Mouse (Mus musculus): ENCODE measurements at regions not wholly inside any gene's neighbourhood (a gene's known extent, or its start where the extent isn't known, plus 50 kb on each side); places are given as distances from the start of the nearest gene placed in this dataset.

DNA sequence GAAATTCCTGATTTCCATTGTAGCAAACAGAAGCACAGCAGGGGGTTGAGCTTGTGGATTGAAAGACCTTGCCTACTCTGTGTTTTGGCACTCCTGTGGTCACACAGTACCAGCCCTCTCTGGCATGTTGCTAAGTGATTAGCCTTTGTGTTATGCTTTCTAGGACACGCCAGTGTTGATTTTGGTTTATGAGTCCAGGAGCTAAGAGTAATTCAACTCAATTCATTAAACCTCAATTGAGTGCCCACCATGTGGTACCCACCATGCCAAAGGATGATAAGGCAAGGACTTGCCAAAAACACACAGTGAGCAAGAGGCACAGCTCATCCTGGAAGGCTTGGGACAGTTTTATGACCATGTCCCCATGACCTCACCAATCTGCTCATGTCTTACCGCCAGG is 221.1 kb upstream of the Sox14 start:
- intact Hi-C loops (cut with DNase I) = no loop called here
- DNase-seq (ENCODE audit: extremely low spot score in 1 of 2, low spot score in 2 of 2) = no peak

GRCm38 (mm10) chr9:100095559-100095959 is 219.6 kb upstream of the Sox14 start:
- intact Hi-C loops (cut with DNase I) = no loop called here

DNA sequence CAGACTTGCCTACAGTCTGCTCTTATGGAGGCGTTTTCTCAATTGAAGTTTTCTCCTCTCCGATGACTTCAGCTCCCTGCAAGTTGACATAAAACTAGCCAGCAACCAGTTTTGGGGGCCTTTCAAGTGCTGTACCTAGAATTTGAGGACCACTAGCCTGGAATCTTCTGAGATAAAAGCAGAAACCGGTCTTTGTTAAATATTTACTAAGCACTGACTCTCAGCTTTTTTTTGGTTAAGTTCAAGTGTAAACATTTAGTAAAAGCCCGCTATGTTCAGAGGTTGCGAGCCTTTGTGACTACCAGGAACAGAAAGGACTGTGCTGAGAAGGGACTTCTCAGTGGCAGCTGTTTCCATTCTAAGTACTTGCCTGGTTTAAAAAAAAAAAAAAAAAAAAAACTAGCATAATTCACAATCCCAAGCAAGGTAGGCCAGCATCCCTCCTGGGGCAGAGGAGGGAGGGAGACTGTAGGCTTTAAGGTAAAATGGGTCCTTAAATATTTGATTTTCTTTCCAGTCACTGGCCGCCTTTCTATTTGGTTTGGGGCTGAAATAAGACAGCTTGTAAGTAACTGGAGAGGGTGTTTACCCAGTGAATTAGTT is 219.1 kb upstream of the Sox14 start:
- intact Hi-C loops (cut with DNase I) = no loop called here
- DNase-seq (ENCODE audit: extremely low spot score in 1 of 2, low spot score in 2 of 2) = no peak

More at GRCm38 (mm10) chr9:100095559-100095959, 219.6 kb upstream of the Sox14 start:
- no peak for DNase-seq (ENCODE audit: extremely low spot score in 1 of 2, low spot score in 2 of 2)

DNA sequence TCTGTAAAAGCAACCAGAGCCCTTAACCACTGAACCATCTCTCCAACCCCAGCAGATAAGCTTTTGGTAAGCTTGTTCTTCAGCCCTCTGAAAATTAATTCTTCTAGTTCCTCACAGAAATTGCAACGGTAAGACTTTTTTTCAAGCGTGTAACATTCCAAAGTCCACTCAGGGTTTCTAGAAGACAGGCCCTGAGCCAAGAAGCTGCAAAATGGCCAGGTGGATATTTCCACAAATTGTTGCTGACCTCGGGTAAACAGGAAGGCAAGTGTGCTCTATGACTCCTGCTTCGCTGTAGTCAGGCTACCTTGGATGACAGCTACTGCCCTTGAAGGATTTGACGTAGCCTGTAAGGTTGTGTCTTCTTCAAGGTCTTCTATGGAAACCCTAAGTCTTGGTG is 195.2 kb upstream of the Sox14 start:
- intact Hi-C loops (cut with DNase I) = no loop called here
- DNase-seq (ENCODE audit: extremely low spot score in 1 of 2, low spot score in 2 of 2) = no peak

DNA sequence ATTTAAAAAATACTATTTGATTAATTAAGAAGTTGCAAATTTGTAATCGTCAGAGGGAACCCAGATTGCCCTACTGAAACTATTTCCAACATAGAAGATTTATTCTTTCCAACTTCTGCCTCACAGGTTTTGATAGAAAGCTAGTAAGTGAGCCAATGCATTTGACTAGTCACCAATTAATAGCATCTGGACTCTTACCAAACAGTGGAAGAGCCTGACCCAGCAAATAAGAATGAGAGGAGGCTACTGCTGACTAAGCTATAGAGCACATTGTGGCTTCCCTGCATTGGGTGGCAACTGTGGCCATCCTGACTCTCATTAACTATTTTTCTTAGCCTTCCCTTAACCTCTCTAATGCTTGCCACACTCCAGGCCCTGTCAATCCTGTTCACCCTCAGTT is 182.6 kb upstream of the Sox14 start:
- intact Hi-C loops (cut with DNase I) = no loop called here
- no peak for DNase-seq (ENCODE audit: extremely low spot score in 1 of 2, low spot score in 2 of 2)

DNA sequence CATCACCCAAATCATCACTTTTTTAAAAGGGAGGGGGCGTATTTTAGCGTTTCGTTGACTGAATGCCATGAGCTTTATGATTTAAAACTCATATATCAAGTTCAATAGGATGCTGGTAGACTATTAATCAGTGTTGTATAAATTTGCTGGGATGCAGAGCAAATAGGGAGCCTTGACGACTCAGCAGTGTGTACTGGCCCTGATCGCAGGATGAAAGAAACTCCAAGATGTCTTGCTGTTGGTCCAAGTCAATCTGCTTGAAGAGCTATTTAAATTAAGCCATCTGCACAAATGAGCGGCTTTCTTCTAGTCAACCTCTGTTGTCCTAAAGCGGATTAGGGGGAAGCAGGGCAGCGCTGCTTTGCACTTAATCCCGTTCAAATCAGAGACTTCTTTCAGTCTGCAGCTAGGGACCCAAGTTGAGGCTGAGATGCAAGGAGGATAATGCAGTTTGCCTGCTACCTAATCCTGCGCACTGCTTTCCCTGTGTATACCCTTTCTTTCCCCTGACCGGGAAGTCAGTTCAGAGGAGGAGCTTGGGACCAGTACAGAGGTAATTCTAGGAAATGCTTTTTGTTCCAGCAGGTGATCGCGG is 170.3 kb upstream of the Sox14 start:
- intact Hi-C loops (cut with DNase I) = no loop called here
- DNase-seq (ENCODE audit: extremely low spot score in 1 of 2, low spot score in 2 of 2) = no peak

- intact Hi-C loops (cut with DNase I) = no loop called here
- DNase-seq (ENCODE audit: extremely low spot score in 1 of 2, low spot score in 2 of 2) = no peak
These were observed 169.7 kb upstream of the Sox14 start for GRCm38 (mm10) chr9:100045636-100046035.

DNA sequence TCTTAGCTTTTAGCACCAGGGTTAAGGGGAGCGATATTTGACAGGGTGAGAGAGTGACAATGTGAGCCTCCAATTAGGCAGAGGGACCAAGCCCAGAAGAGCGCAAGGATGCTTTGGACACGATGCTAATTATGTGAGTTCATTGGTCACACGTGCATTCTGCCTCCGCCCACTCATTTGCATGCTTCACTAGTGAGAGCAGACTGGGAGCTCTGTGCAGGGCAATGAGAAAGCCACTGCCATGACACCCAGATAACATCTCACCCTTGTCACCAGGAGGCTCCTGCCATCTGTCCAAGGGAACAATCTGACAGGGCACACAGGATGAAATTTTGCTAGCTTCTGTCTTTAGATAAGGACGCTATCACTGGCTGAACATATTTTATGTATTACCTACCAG is 165.8 kb upstream of the Sox14 start:
- DNase-seq (ENCODE audit: extremely low spot score in 1 of 2, low spot score in 2 of 2) = no peak
- intact Hi-C loops (cut with DNase I) = no loop called here

DNA sequence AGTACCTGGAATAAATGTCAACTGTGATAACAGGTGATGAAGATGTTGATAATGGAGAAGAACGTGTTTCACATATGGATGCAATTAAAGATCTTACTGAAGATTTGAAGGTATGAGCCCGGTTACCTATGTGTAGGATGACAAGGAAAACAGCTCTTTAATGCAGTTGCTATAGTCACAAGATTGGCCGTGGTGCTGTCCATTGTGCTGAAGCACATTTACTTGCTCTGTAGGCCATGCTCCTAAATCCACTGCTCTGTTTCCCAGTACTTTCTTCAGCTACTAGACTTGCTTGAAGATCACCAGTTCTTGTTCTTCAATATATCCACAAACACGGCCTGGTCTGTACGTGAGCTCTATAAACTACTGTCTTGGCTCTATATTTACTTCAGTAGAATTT is 147.7 kb upstream of the Sox14 start:
- intact Hi-C loops (cut with DNase I) = no loop called here
- DNase-seq (ENCODE audit: extremely low spot score in 1 of 2, low spot score in 2 of 2) = no peak

DNA sequence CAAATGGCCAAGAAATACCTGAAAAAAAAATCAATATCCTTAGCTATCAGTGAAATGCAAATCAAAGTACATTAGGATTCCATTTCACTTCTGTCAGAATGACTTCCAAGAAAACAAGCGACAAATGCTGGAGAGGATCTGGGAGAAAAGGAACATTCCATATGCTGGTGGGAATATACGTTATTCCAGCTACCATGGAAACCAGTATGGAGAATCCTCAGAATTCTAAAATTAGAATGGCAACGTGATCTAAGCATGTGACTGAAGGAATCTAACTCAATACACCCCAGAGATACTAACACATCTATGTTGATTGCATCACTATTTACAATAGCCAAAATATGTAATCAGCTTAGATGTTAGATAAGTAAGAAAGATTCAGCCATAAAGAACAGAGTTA is 146.1 kb upstream of the Sox14 start:
- intact Hi-C loops (cut with DNase I) = no loop called here
- DNase-seq (ENCODE audit: extremely low spot score in 1 of 2, low spot score in 2 of 2) = peak in 1 of 2 experiments; percentile 10

GRCm38 (mm10) chr9:99995204-99995603 is 119.2 kb upstream of the Sox14 start:
- intact Hi-C loops (cut with DNase I) = no loop called here
- no peak for DNase-seq (ENCODE audit: extremely low spot score in 1 of 2, low spot score in 2 of 2)

DNA sequence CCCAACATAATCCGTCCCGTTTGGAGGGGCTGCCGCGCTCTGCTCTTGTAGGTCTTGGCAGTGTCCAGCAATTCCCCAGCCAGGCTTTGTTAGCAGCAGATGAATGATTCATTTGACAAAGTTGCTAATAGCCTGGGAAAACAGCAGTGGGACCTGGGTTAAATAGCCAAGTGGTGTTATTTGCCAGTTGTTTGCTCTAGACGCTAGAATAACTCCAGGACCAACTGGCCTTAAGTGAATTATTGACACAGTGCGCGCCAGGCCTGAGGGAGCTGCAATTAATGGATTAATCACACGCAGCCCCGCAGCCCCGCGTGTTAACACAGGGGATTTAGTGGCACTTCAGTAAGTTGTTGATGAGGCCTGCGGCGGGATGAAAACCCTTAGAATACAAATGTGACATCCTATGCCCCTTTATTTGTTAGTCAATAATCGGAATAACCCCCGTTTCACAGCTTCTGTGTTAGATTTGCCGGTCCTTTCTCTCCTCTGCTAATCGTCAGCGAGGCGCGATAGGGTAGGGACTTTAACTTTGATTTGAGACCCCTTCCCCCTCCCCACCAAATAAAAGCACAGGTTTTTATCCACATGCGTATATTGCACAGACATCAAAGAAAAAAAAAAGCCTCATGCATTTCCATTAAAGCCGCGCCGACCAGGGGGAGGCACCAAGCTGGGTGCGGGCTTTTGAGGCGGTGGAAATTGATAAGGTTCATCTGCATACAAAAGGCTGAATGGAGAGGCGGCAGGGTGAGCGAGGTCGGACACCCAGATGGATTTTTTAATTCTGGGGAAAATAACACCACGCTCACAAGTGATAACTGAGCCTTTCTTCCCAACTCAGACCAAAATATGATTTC is 118.5 kb upstream of the Sox14 start:
- intact Hi-C loops (cut with DNase I) = no loop called here
- peak in 1 of 2 experiments; percentile 3 for DNase-seq (ENCODE audit: extremely low spot score in 1 of 2, low spot score in 2 of 2)

GRCm38 (mm10) chr9:99987376-99987775 is 111.4 kb upstream of the Sox14 start:
- intact Hi-C loops (cut with DNase I) = no loop called here
- DNase-seq (ENCODE audit: extremely low spot score in 1 of 2, low spot score in 2 of 2) = no peak

- no peak for DNase-seq (ENCODE audit: extremely low spot score in 1 of 2, low spot score in 2 of 2)
- intact Hi-C loops (cut with DNase I) = no loop called here
These were observed 104.8 kb upstream of the Sox14 start for GRCm38 (mm10) chr9:99980734-99981133.

- DNase-seq (ENCODE audit: extremely low spot score in 1 of 2, low spot score in 2 of 2) = no peak
- intact Hi-C loops (cut with DNase I) = no loop called here
These were observed 85.6 kb upstream of the Sox14 start for GRCm38 (mm10) chr9:99961561-99961960.

- no peak for DNase-seq (ENCODE audit: extremely low spot score in 1 of 2, low spot score in 2 of 2)
- intact Hi-C loops (cut with DNase I) = no loop called here
These were observed 78.8 kb upstream of the Sox14 start for GRCm38 (mm10) chr9:99954720-99955119.

- DNase-seq (ENCODE audit: extremely low spot score in 1 of 2, low spot score in 2 of 2) = no peak
- intact Hi-C loops (cut with DNase I) = no loop called here
These were observed 78.2 kb upstream of the Sox14 start for GRCm38 (mm10) chr9:99954038-99954618.
